In the genomic region with DNA sequence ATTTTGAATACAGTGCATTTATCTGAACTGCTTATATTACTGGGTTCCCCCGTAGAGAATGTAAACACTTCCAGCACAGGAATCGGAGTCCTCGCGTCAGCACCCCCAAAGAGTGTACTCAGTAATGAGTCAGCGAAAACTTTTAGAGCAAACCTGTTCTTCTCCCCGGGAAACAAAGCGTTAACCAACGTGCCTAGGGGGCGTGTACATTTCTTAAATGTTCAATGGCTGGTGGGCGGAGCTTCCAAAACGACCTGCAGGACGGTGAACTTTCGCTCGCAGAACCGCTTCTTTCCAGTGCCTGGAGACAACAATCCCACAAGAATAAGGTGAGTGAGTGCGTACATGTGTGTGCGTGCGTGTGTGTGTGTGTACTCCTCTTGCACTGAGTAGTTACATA, we compare ENCODE assay signal across 8 mouse cellular contexts. TPM values are rescaled to one million over a fixed set of nuclear protein-coding genes. Genes with fewer than 3 reads are reported as not detected.
DNase-seq lines count a peak whose midpoint lies in the region; ATAC-seq and TF ChIP-seq lines count a peak whose summit lies in the region.

No protein-coding gene starts in this region.

- peak overlapping the region; percentile 67 for H3K4me2 ChIP-seq in intestine, embryonic 15.5 days (replicated peaks)
- peak overlapping the region; percentile 76 for H3K4me2 ChIP-seq in liver, embryonic 16.5 days (ENCODE audit: low read depth, low read length)
- H3K4me2 ChIP-seq in neural tube, embryonic 11.5 days (ENCODE audit: low read depth), result peak overlapping the region; percentile 60

- peak; percentile 21 for DNase-seq in layer of hippocampus, adult 9-11 months
- no peak for DNase-seq in layer of hippocampus, adult 11-12 months (ENCODE audit: low spot score)
- peak; percentile 86 for DNase-seq in c-Kit-positive CD71-negative TER-119-negative erythroid progenitor cells, embryonic 14.5 days (ENCODE audit: low read depth)
- peak; percentile 54 for DNase-seq in gastrocnemius, adult 2 months
- peak; percentile 84 for DNase-seq in neural tube, embryonic 11.5 days (ENCODE audit: low spot score)
- peak; percentile 70 for DNase-seq in testis, postnatal 14 days (ENCODE audit: low spot score)

- WGBS in intestine, embryonic 15.5 days, result under 1% methylated on average over 18 of the region's 18 CpGs
- WGBS in liver, embryonic 16.5 days (ENCODE audit: insufficient replicate concordance), result under 1% methylated on average over 18 of the region's 18 CpGs
- WGBS in neural tube, embryonic 11.5 days, result under 1% methylated on average over 18 of the region's 18 CpGs

- H3K9ac ChIP-seq in intestine, embryonic 15.5 days, result no peak overlapping the region
- H3K9ac ChIP-seq in liver, embryonic 16.5 days (ENCODE audit: low read depth, low read length), result peak overlapping the region; percentile 8
- H3K9ac ChIP-seq in neural tube, embryonic 11.5 days (ENCODE audit: low read length), result no peak overlapping the region

- H3K27ac ChIP-seq in gastrocnemius, adult 2 months, result peak overlapping the region; percentile 72
- no peak overlapping the region; the same call in 1 of the 2 replicates for H3K27ac ChIP-seq in intestine, embryonic 15.5 days
- peak overlapping the region; percentile 37; the same call in 1 of the 2 replicates for H3K27ac ChIP-seq in liver, embryonic 16.5 days (ENCODE audit: low read length)
- H3K27ac ChIP-seq in neural tube, embryonic 11.5 days (ENCODE audit: low read depth, low read length), result no peak overlapping the region

- no peaks in the 10 kb centered on the region for H3K9me3 ChIP-seq in intestine, embryonic 15.5 days
- H3K9me3 ChIP-seq in liver, embryonic 16.5 days (replicated peaks; ENCODE audit: control insufficient read depth, low read length), result no peaks in the 10 kb centered on the region
- no peaks in the 10 kb centered on the region for H3K9me3 ChIP-seq in neural tube, embryonic 11.5 days (ENCODE audit: control insufficient read depth, low read length)

- H3K4me1 ChIP-seq in intestine, embryonic 15.5 days (replicated peaks), result peaks cover 15% of the 10 kb centered on the region
- H3K4me1 ChIP-seq in liver, embryonic 16.5 days (ENCODE audit: control insufficient read depth, low read depth, low read length), result peaks cover 40% of the 10 kb centered on the region
- peaks cover 3% of the 10 kb centered on the region; the same call in 1 of the 2 replicates for H3K4me1 ChIP-seq in neural tube, embryonic 11.5 days (ENCODE audit: control insufficient read depth, insufficient read depth, low read length)

- no peaks in the 10 kb centered on the region for H3K27me3 ChIP-seq in intestine, embryonic 15.5 days (replicated peaks)
- H3K27me3 ChIP-seq in liver, embryonic 16.5 days (ENCODE audit: control insufficient read depth, insufficient read depth, low read depth, low read length), result no peaks in the 10 kb centered on the region
- no peaks in the 10 kb centered on the region for H3K27me3 ChIP-seq in neural tube, embryonic 11.5 days (ENCODE audit: control insufficient read depth, insufficient read depth, low read length)

- no peak for TF ChIP-seq CTCF in gastrocnemius, adult 2 months (IDR thresholded peaks at IDR 0.05)

- peak; percentile 69 for ATAC-seq in intestine, embryonic 15.5 days
- ATAC-seq in liver, embryonic 16.5 days (ENCODE audit: low read depth), result peak; percentile 61
- ATAC-seq in neural tube, embryonic 11.5 days (ENCODE audit: insufficient read depth, low FRiP score, low TSS enrichment), result no peak

- peak overlapping the region; percentile 70 for H3K4me3 ChIP-seq in gastrocnemius, adult 2 months
- H3K4me3 ChIP-seq in intestine, embryonic 15.5 days (replicated peaks), result peak overlapping the region; percentile 36
- H3K4me3 ChIP-seq in liver, embryonic 16.5 days (ENCODE audit: low read depth, low read length), result peak overlapping the region; percentile 58
- H3K4me3 ChIP-seq in neural tube, embryonic 11.5 days (ENCODE audit: low read depth, low read length), result peak overlapping the region; percentile 33

- H3K36me3 ChIP-seq in intestine, embryonic 15.5 days, result no peaks in the 10 kb centered on the region
- H3K36me3 ChIP-seq in liver, embryonic 16.5 days (ENCODE audit: control insufficient read depth, insufficient read depth), result no peaks in the 10 kb centered on the region
- H3K36me3 ChIP-seq in neural tube, embryonic 11.5 days (ENCODE audit: control insufficient read depth, insufficient read depth, low read length), result no peaks in the 10 kb centered on the region

- intact Hi-C loops in gastrocnemius, adult 2 months (cut with DNase I), result no loop called here

RNA-seq across cellular contexts. Expression of gene Gsta4, which starts 9.2 kb away (rescaled TPM):
- 10 to 100 TPM; 10.3 to 22.8 TPM for total RNA-seq in gastrocnemius, adult 2 months (2021)
- 56.0 and 56.9 TPM in 2 replicates for polyA plus RNA-seq in intestine, embryonic 15.5 days (2015; fragmentation: Nextera tagmentation; extraction: Ambion mirVana)
- polyA plus RNA-seq in liver, embryonic 16.5 days (2015; fragmentation: Nextera tagmentation; extraction: Ambion mirVana), result 41.1 and 44.1 TPM in 2 replicates
- 54.3 and 72.3 TPM in 2 replicates for polyA plus RNA-seq in neural tube, embryonic 11.5 days (2014; fragmentation: Nextera tagmentation; extraction: Ambion mirVana)

RNA-seq across cellular contexts. Expression of gene Gsta1, which starts 38.7 kb away (rescaled TPM):
- under 1 TPM in 1 of 2 experiments, not detected in 1; 0.33 TPM for total RNA-seq in gastrocnemius, adult 2 months (2021)
- polyA plus RNA-seq in intestine, embryonic 15.5 days (2015; fragmentation: Nextera tagmentation; extraction: Ambion mirVana), result 61.1 and 68.1 TPM in 2 replicates
- polyA plus RNA-seq in liver, embryonic 16.5 days (2015; fragmentation: Nextera tagmentation; extraction: Ambion mirVana), result 0.60 and 0.77 TPM in 2 replicates
- polyA plus RNA-seq in neural tube, embryonic 11.5 days (2014; fragmentation: Nextera tagmentation; extraction: Ambion mirVana), result not detected in 2 replicates

Comparison
In these comparisons a context has a peak if more than half of its experiments do, and no peak if none do; other contexts are left out.
1. H3K27ac ChIP-seq: peak in gastrocnemius, adult 2 months (single experiment) and liver, embryonic 16.5 days (single experiment); none in intestine, embryonic 15.5 days (single experiment) and neural tube, embryonic 11.5 days (single experiment).
2. RNA of gene Gsta1, which starts 38.7 kb away (polyA plus RNA-seq): 61.1 to 68.1 TPM in intestine, embryonic 15.5 days; 0.60 to 0.77 TPM in liver, embryonic 16.5 days and not detected in neural tube, embryonic 11.5 days; every median in the first group is over 10 times any median in the second.
3. Peak in every context shown above with its lines, with median percentiles within 50 percentile points of each other: H3K4me3 ChIP-seq and H3K4me2 ChIP-seq.